Mouse (Mus musculus) megakaryocyte-erythroid progenitor cell, adult 5-6 weeks (primary cell): ENCODE measurements around the gene Prkcz. TPM values are rescaled to one million over a fixed set of nuclear protein-coding genes. Genes with fewer than 3 reads are reported as not detected.

Experiments
- ATAC-seq: replicated peaks from 2 replicates; pipeline ENCODE4 v1.8.0; 2016; ENCODE audit warnings: mild to moderate bottlenecking, inconsistent platforms; ENCODE audit not compliant: severe bottlenecking, poor library complexity, low FRiP score, low TSS enrichment
- total RNA-seq, 2 experiments: library from RNA; stranded (forward) in 1 of 2; stranded (reverse) in 1 of 2; fragments of 200-1000, 215-1000 nt in 1 of 2; fragments of >200 nt in 1 of 2; fragmentation: Nextera tagmentation in 1 of 2; gene quantifications; 2 replicates each; pipeline ENCODE4 v1.2.3; 2014 to 2017

The Prkcz gene
- total RNA-seq, 2 experiments from 2014 or later: not detected

DNA sequence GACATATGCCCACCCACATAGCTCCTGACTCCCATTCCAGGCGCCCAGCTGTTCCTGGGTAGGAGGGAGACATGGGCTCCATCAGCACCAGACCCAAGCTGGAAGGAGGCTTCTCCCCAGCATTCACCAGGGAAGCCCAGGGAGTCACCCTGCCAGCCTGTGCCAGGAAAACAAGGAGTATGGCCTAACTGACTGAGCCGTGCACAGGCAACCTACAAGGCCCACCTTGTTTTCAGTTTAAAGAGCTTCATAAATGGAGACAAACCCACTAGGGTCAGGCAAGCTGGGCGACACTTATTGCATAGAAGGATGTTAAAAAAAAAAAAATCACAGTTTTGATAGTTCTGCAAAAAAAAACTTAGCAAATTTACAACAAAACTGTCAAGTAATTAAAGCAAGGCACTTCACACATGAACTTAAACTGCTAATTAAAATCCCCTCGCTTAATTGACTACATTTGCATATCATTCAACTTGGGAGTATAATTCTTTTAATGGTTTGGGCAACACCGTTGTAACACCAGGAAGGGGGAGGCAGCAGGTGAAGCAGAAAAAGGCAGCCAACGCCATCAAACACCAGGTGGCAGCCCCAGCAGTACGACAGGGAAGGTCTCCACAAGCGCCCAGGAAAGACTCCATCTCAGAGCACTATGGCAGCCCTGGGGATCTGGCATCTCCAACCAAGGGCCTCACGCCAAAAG, 148.0 kb downstream of the Prkcz start:
- no peak for ATAC-seq

Other genes starting within 250 kb of the Prkcz start
- 16.3 and 16.4 TPM in 2 replicates for gene Ski, start 138.8 kb downstream of the Prkcz start, total RNA-seq (2014; fragmentation: Nextera tagmentation)
- 6.7 and 7.7 TPM in 2 replicates for gene Ski, start 138.8 kb downstream of the Prkcz start, total RNA-seq (2017)
- 25.6 and 41.4 TPM in 2 replicates for gene Faap20, start 111.6 kb downstream of the Prkcz start, total RNA-seq (2014; fragmentation: Nextera tagmentation)
- gene Faap20, start 111.6 kb downstream of the Prkcz start, total RNA-seq (2017): 16.8 and 17.0 TPM in 2 replicates
- 0.20 TPM in 1 of 2 replicates, not detected in the other for gene Gabrd, start 36.8 kb upstream of the Prkcz start, total RNA-seq (2014; fragmentation: Nextera tagmentation)
- gene Gabrd, start 36.8 kb upstream of the Prkcz start, total RNA-seq (2017): not detected in 2 replicates
- gene Cfap74, start 47.8 kb upstream of the Prkcz start, total RNA-seq (2014; fragmentation: Nextera tagmentation): 2.9 TPM in 1 of 2 replicates, not detected in the other
- gene Cfap74, start 47.8 kb upstream of the Prkcz start, total RNA-seq (2017): 0.38 TPM in 1 of 2 replicates, not detected in the other
- gene Tmem52, start 107.8 kb upstream of the Prkcz start, total RNA-seq (2014; fragmentation: Nextera tagmentation): not detected in 2 replicates
- gene Tmem52, start 107.8 kb upstream of the Prkcz start, total RNA-seq (2017): not detected in 2 replicates
- 219 and 229 TPM in 2 replicates for gene Gnb1, start 130.0 kb upstream of the Prkcz start, total RNA-seq (2014; fragmentation: Nextera tagmentation)
- gene Gnb1, start 130.0 kb upstream of the Prkcz start, total RNA-seq (2017): 109 and 158 TPM in 2 replicates
- gene Nadk, start 201.0 kb upstream of the Prkcz start, total RNA-seq (2014; fragmentation: Nextera tagmentation): 76.3 and 86.5 TPM in 2 replicates
- gene Nadk, start 201.0 kb upstream of the Prkcz start, total RNA-seq (2017): 49.9 and 65.2 TPM in 2 replicates
- 45.1 and 60.2 TPM in 2 replicates for gene Slc35e2, start 240.1 kb upstream of the Prkcz start, total RNA-seq (2014; fragmentation: Nextera tagmentation)
- gene Slc35e2, start 240.1 kb upstream of the Prkcz start, total RNA-seq (2017): 30.4 and 31.1 TPM in 2 replicates